19 mouse cellular contexts compared by ENCODE assay signal in genomic region chr11:105836344-105836891, GRCm38 (mm10).
A peak's percentile ranks its signal among the peaks of the same experiment; 100 is the strongest.
DNase-seq lines count a peak whose midpoint lies in the region; ATAC-seq lines count a peak whose summit lies in the region.
"Had no signal": no experiment of that assay in that cellular context is flagged by ENCODE, and none has a peak within 500 bp of the region (broad histone marks: within the 10 kb centered on the region; RNA-seq: fewer than 3 reads in every experiment).

No protein-coding gene starts in this region.

- no peak for DNase-seq in heart, adult 11 months
- peak; percentile 68 for DNase-seq in brain, adult 2 months (ENCODE audit: low read depth, low spot score)
- DNase-seq in c-Kit-positive CD71-positive TER-119-negative erythroid progenitor cells, embryonic 14.5 days (ENCODE audit: low read depth) = peak; percentile 48
- peak; percentile 23 for DNase-seq in liver, embryonic 13.5 days
- no peak for DNase-seq in spleen, postnatal 10 days (ENCODE audit: low spot score in 2 of 2)
- DNase-seq in spleen, postnatal 4 days (ENCODE audit: low spot score in 2 of 2) = no peak
- DNase-seq: cerebellum, adult 11-12 months; gastrocnemius, postnatal 25 days; kidney, adult 9 months; kidney, postnatal 4 days; lung, adult 2 months; lung, postnatal 36 days; thymus, postnatal 4 days had no signal

- ATAC-seq in heart, embryonic 16.5 days (replicated peaks; ENCODE audit: extremely low read depth, insufficient read depth, low FRiP score) = no peak
- peak; percentile 91 for ATAC-seq in liver, embryonic 13.5 days (ENCODE audit: low read depth)
- ATAC-seq in intestine, embryonic 15.5 days = no peak

- peak overlapping the region; percentile 69 for H3K27ac ChIP-seq in heart, embryonic 16.5 days (ENCODE audit: low read length)
- peak overlapping the region; percentile 26 for H3K27ac ChIP-seq in liver, embryonic 13.5 days
- no peak overlapping the region for H3K27ac ChIP-seq in intestine, embryonic 15.5 days
- H3K27ac ChIP-seq: embryonic facial prominence, embryonic 12.5 days; hindbrain, embryonic 10.5 days; limb, embryonic 10.5 days had no signal

- H3K27me3 ChIP-seq in heart, embryonic 16.5 days (ENCODE audit: control insufficient read depth, insufficient read depth, low read length) = no peaks in the 10 kb centered on the region
- H3K27me3 ChIP-seq in liver, embryonic 13.5 days = no peaks in the 10 kb centered on the region
- no peaks in the 10 kb centered on the region for H3K27me3 ChIP-seq in intestine, embryonic 15.5 days (replicated peaks)
- H3K27me3 ChIP-seq: embryonic facial prominence, embryonic 12.5 days had no signal

- no peaks in the 10 kb centered on the region for H3K9me3 ChIP-seq in heart, embryonic 16.5 days (replicated peaks; ENCODE audit: control insufficient read depth, low read length)
- H3K9me3 ChIP-seq in liver, embryonic 13.5 days (replicated peaks) = no peaks in the 10 kb centered on the region
- no peaks in the 10 kb centered on the region for H3K9me3 ChIP-seq in intestine, embryonic 15.5 days
- H3K9me3 ChIP-seq: embryonic facial prominence, embryonic 12.5 days; hindbrain, embryonic 10.5 days; limb, embryonic 10.5 days had no signal

- H3K4me2 ChIP-seq in heart, embryonic 16.5 days (ENCODE audit: low read depth, low read length) = peak overlapping the region; percentile 31; the same call in 1 of the 2 replicates
- H3K4me2 ChIP-seq in liver, embryonic 13.5 days = peak overlapping the region; percentile 15
- no peak overlapping the region for H3K4me2 ChIP-seq in intestine, embryonic 15.5 days (replicated peaks)
- H3K4me2 ChIP-seq: embryonic facial prominence, embryonic 12.5 days; midbrain, embryonic 11.5 days had no signal

- 40% methylated on average over 6 of the region's 6 CpGs for WGBS in heart, embryonic 16.5 days
- 25% methylated on average over 6 of the region's 6 CpGs for WGBS in liver, embryonic 13.5 days (ENCODE audit: insufficient replicate concordance)
- WGBS in intestine, embryonic 15.5 days = 87% methylated on average over 6 of the region's 6 CpGs

- H3K4me1 ChIP-seq in heart, embryonic 16.5 days (ENCODE audit: control insufficient read depth, insufficient read depth, low read length) = peaks cover 5% of the 10 kb centered on the region
- peaks cover 40% of the 10 kb centered on the region for H3K4me1 ChIP-seq in liver, embryonic 13.5 days (replicated peaks)
- no peaks in the 10 kb centered on the region for H3K4me1 ChIP-seq in intestine, embryonic 15.5 days (replicated peaks)
- H3K4me1 ChIP-seq: embryonic facial prominence, embryonic 12.5 days; hindbrain, embryonic 10.5 days; limb, embryonic 10.5 days had no signal

- H3K4me3 ChIP-seq in heart, embryonic 16.5 days (ENCODE audit: low read length) = no peak overlapping the region
- no peak overlapping the region for H3K4me3 ChIP-seq in liver, embryonic 13.5 days (replicated peaks)
- no peak overlapping the region for H3K4me3 ChIP-seq in intestine, embryonic 15.5 days (replicated peaks)
- H3K4me3 ChIP-seq: embryonic facial prominence, embryonic 12.5 days; hindbrain, embryonic 10.5 days; limb, embryonic 10.5 days had no signal

- peaks cover 6% of the 10 kb centered on the region; the same call in 1 of the 2 replicates for H3K36me3 ChIP-seq in heart, embryonic 16.5 days (ENCODE audit: control insufficient read depth, insufficient read depth)
- H3K36me3 ChIP-seq in liver, embryonic 13.5 days = no peaks in the 10 kb centered on the region
- no peaks in the 10 kb centered on the region for H3K36me3 ChIP-seq in intestine, embryonic 15.5 days
- H3K36me3 ChIP-seq: limb, embryonic 10.5 days had no signal

- H3K9ac ChIP-seq in heart, embryonic 16.5 days (ENCODE audit: low read length) = no peak overlapping the region
- no peak overlapping the region for H3K9ac ChIP-seq in liver, embryonic 13.5 days
- no peak overlapping the region for H3K9ac ChIP-seq in intestine, embryonic 15.5 days
- H3K9ac ChIP-seq: embryonic facial prominence, embryonic 12.5 days had no signal

Comparison
In these comparisons a context has a peak if more than half of its experiments do, and no peak if none do; other contexts are left out.
1. DNase-seq: peak in brain, adult 2 months (single experiment), c-Kit-positive CD71-positive TER-119-negative erythroid progenitor cells, embryonic 14.5 days (single experiment) and liver, embryonic 13.5 days (single experiment); none in heart, adult 11 months (single experiment), spleen, postnatal 10 days (0 of 2) and spleen, postnatal 4 days (0 of 2).